8 mouse cellular contexts compared by ENCODE assay signal in genomic region chr3:135886659-135887027, GRCm38 (mm10).
DNase-seq lines count a peak whose midpoint lies in the region; ATAC-seq and TF ChIP-seq lines count a peak whose summit lies in the region.

No protein-coding gene starts in this region.

- intact Hi-C loops in gastrocnemius, adult 2 months (cut with DNase I): loop anchor here (5.0 kb wide), 2 partner anchors 1531 to 1866 kb away; no protein-coding TSS in a partner anchor

- no peaks in the 10 kb centered on the region for H3K36me3 ChIP-seq in kidney, embryonic 16.5 days (ENCODE audit: insufficient read depth, low read length)
- no peaks in the 10 kb centered on the region for H3K36me3 ChIP-seq in limb, embryonic 14.5 days (ENCODE audit: control insufficient read depth, insufficient read depth, low read length)
- no peaks in the 10 kb centered on the region for H3K36me3 ChIP-seq in neural tube, embryonic 15.5 days

- WGBS in kidney, embryonic 16.5 days: 36% methylated on average over 12 of the region's 12 CpGs
- WGBS in limb, embryonic 14.5 days: 37% methylated on average over 12 of the region's 12 CpGs
- 34% methylated on average over 12 of the region's 12 CpGs for WGBS in neural tube, embryonic 15.5 days

- no peak for TF ChIP-seq POLR2A in limb, embryonic 14.5 days (IDR thresholded peaks at IDR 0.05; ENCODE audit: borderline replicate concordance, extremely low read depth, insufficient read depth, insufficient read length)

- no peak; the same call in 1 of the 2 replicates for ATAC-seq in kidney, embryonic 16.5 days (ENCODE audit: low FRiP score, low TSS enrichment)
- no peak for ATAC-seq in limb, embryonic 14.5 days (ENCODE audit: low FRiP score, low read depth)
- peak; percentile 84 for ATAC-seq in neural tube, embryonic 15.5 days (ENCODE audit: low FRiP score)

- no peaks in the 10 kb centered on the region for H3K4me1 ChIP-seq in kidney, embryonic 16.5 days (ENCODE audit: insufficient read depth, low read length)
- H3K4me1 ChIP-seq in limb, embryonic 14.5 days (ENCODE audit: control insufficient read depth, insufficient read depth, low read length): no peaks in the 10 kb centered on the region
- peaks cover 10% of the 10 kb centered on the region for H3K4me1 ChIP-seq in neural tube, embryonic 15.5 days

- no peaks in the 10 kb centered on the region for H3K27me3 ChIP-seq in kidney, embryonic 16.5 days (ENCODE audit: insufficient read depth, low read length)
- H3K27me3 ChIP-seq in limb, embryonic 14.5 days (ENCODE audit: control insufficient read depth, insufficient read depth, low read length): no peaks in the 10 kb centered on the region
- H3K27me3 ChIP-seq in neural tube, embryonic 15.5 days (replicated peaks): no peaks in the 10 kb centered on the region

- no peak overlapping the region for H3K9ac ChIP-seq in kidney, embryonic 16.5 days (replicated peaks; ENCODE audit: low read length)
- H3K9ac ChIP-seq in limb, embryonic 14.5 days (ENCODE audit: low read depth, low read length, severe bottlenecking): no peak overlapping the region
- no peak overlapping the region for H3K9ac ChIP-seq in neural tube, embryonic 15.5 days (replicated peaks)

- no peak overlapping the region for H3K27ac ChIP-seq in gastrocnemius, adult 2 months
- no peak overlapping the region for H3K27ac ChIP-seq in kidney, embryonic 16.5 days (ENCODE audit: low read length)
- H3K27ac ChIP-seq in limb, embryonic 14.5 days (replicated peaks; ENCODE audit: low read depth, low read length): no peak overlapping the region
- no peak overlapping the region for H3K27ac ChIP-seq in neural tube, embryonic 15.5 days (replicated peaks)

- no peak overlapping the region for H3K4me3 ChIP-seq in gastrocnemius, adult 2 months
- H3K4me3 ChIP-seq in kidney, embryonic 16.5 days (ENCODE audit: low read length): no peak overlapping the region
- H3K4me3 ChIP-seq in limb, embryonic 14.5 days (replicated peaks; ENCODE audit: low read length): no peak overlapping the region
- no peak overlapping the region for H3K4me3 ChIP-seq in neural tube, embryonic 15.5 days (replicated peaks)

- no peaks in the 10 kb centered on the region for H3K9me3 ChIP-seq in kidney, embryonic 16.5 days (ENCODE audit: low read length)
- no peaks in the 10 kb centered on the region for H3K9me3 ChIP-seq in limb, embryonic 14.5 days (ENCODE audit: control insufficient read depth, low read length)
- no peaks in the 10 kb centered on the region for H3K9me3 ChIP-seq in neural tube, embryonic 15.5 days (replicated peaks)

- H3K4me2 ChIP-seq in kidney, embryonic 16.5 days (replicated peaks; ENCODE audit: low read depth, low read length): peak overlapping the region; percentile 30; the same call in 1 of the 2 replicates
- no peak overlapping the region for H3K4me2 ChIP-seq in limb, embryonic 14.5 days (replicated peaks; ENCODE audit: low read depth, low read length, severe bottlenecking)
- H3K4me2 ChIP-seq in neural tube, embryonic 15.5 days: peak overlapping the region; percentile 35

- TF ChIP-seq CTCF in gastrocnemius, adult 2 months (IDR thresholded peaks at IDR 0.05): peak; percentile 86

- DNase-seq in 3134 (ENCODE audit: extremely low read depth, insufficient read length, low spot score) (peak; percentile 21), NIH3T3 (ENCODE audit: low read depth) (peak; percentile 89)
- peak; percentile 93 to 94 for DNase-seq in cerebellum, postnatal 14 days
- DNase-seq in gastrocnemius, adult 2 months: peak; percentile 40
- peak; percentile 88 for DNase-seq in limb, embryonic 14.5 days (ENCODE audit: low spot score)
- DNase-seq in thymus, postnatal 14 days: peak; percentile 56

Comparison
In these comparisons a context has a peak if more than half of its experiments do, and no peak if none do; other contexts are left out.
1. DNase-seq: peak in every context shown above with its lines; median percentile 94 in cerebellum, postnatal 14 days; 89 in NIH3T3; 88 in limb, embryonic 14.5 days; 56 in thymus, postnatal 14 days; 40 in gastrocnemius, adult 2 months; 21 in 3134.